Mouse (Mus musculus) megakaryocyte, embryonic 14.5 days (primary cell): ENCODE measurements around the gene Pcbp2. TPM values are rescaled to one million over a fixed set of nuclear protein-coding genes. Genes with fewer than 3 reads are reported as not detected.

Experiments
- H3K27me3 ChIP-seq: replicated peaks from 2 replicates; pipeline ENCODE3; 2012; ENCODE audit warnings: inconsistent platforms
- H3K36me3 ChIP-seq: replicated peaks from 2 replicates; pipeline ENCODE3; 2012; ENCODE audit warnings: low read length, inconsistent platforms, mixed read lengths
- H3K4me1 ChIP-seq: 2 replicates; pipeline ENCODE4 v1.6.1; 2012; ENCODE audit warnings: inconsistent platforms
- H3K4me3 ChIP-seq: replicated peaks from 2 replicates; pipeline ENCODE3; 2012; ENCODE audit warnings: moderate library complexity, mild to moderate bottlenecking, inconsistent platforms
- H3K9me3 ChIP-seq: 2 replicates; pipeline ENCODE4 v1.6.1; 2012; ENCODE audit warnings: inconsistent platforms
- FLI1 ChIP-seq: IDR thresholded peaks from 2 replicates; pipeline ENCODE4 v1.6.1; 2012; ENCODE audit warnings: low read length, inconsistent platforms, mixed read lengths
- GATA1 ChIP-seq: IDR thresholded peaks from 3 replicates; pipeline ENCODE4 v1.6.1; 2012; ENCODE audit warnings: mixed read lengths, low read length, inconsistent platforms, borderline replicate concordance
- polyA plus RNA-seq: library from polyadenylated mRNA; stranded (reverse); fragments of >175 nt; gene quantifications from 2 replicates; pipeline ENCODE4 v1.2.3, GENCODE M21; 2012; ENCODE audit warnings: low replicate concordance; ENCODE audit not compliant: insufficient read depth

Gene Pcbp2
- polyA plus RNA-seq, result 254 and 404 TPM in 2 replicates

DNA sequence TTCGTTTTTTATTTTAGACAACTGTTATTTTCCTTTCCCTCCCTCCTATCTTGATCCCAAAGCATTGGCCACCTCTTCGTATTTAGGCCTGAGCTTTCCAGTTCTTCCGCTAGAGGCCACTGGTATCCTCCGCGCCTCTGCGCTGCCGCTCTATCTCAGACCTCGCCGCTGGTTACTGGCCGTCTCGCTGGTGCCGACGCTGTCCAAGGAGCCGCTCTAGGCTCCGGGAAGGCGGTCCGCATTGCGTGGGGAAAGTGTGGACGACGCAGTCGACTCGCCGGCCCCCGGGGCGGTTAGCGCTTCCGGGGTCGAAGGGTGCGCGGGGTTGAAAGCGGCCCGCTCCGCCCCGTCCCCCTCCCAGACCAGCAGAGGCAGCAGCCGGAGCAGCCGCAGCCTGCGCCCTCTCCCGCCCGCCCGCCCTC lies at the start of gene Pcbp2:
Pcbp2 (plus strand) TSS at position 357 of the 422 bp plus-strand sequence.
- no peak for TF ChIP-seq FLI1
- no peak for TF ChIP-seq GATA1
- peak within 1 kb of the TSS; percentile 95 for H3K4me3 ChIP-seq
- H3K9me3 ChIP-seq, result no peaks in the 10 kb centered on the region
- H3K4me1 ChIP-seq, result peaks cover 26% of the 10 kb centered on the region
- peaks cover 66% of the 10 kb centered on the region for H3K36me3 ChIP-seq
- no peaks in the 10 kb centered on the region for H3K27me3 ChIP-seq

GRCm38 (mm10) chr15:102420986-102421385 lies 49.4 kb upstream of the Pcbp2 start:
- no peak overlapping the region for H3K4me3 ChIP-seq
- peaks cover 56% of the 10 kb centered on the region for H3K36me3 ChIP-seq
- H3K27me3 ChIP-seq, result no peaks in the 10 kb centered on the region
- peaks cover 35% of the 10 kb centered on the region for H3K4me1 ChIP-seq
- H3K9me3 ChIP-seq, result no peaks in the 10 kb centered on the region
- no peak for TF ChIP-seq GATA1
- no peak for TF ChIP-seq FLI1

DNA sequence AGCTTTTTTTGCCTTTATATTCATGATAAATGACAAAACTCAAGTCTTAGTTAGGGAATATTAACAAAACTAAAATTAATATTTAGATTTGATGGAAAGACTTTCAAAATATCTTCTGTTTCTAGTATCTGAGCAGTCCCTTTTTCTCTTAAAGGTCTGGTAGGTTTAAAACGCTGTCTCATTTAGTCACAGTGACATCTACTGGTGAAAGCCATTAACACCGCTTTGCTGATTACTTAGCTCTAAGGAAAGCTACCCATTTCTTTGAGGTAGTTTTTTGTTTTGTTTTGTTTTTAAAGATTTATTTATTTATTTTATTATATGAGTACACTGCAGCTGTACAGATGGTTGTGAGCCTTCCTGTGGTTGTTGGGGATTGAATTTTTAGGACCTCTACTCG lies 48.9 kb upstream of the Pcbp2 start:
- no peak overlapping the region for H3K4me3 ChIP-seq
- H3K36me3 ChIP-seq, result peaks cover 59% of the 10 kb centered on the region
- no peak for TF ChIP-seq FLI1
- TF ChIP-seq GATA1, result no peak
- no peaks in the 10 kb centered on the region for H3K9me3 ChIP-seq
- H3K27me3 ChIP-seq, result no peaks in the 10 kb centered on the region
- peaks cover 35% of the 10 kb centered on the region for H3K4me1 ChIP-seq

- H3K36me3 ChIP-seq, result peaks cover 67% of the 10 kb centered on the region
- TF ChIP-seq GATA1 (no peak), FLI1 (no peak)
These were observed 46.6 kb upstream of the Pcbp2 start for GRCm38 (mm10) chr15:102423602-102424240.

GRCm38 (mm10) chr15:102424657-102425056 lies 45.7 kb upstream of the Pcbp2 start:
- TF ChIP-seq FLI1, result no peak
- no peak for TF ChIP-seq GATA1
- Histone ChIP-seq H3K4me1 (peaks cover 22% of the 10 kb centered on the region), H3K27me3 (no peaks in the 10 kb centered on the region), H3K9me3 (no peaks in the 10 kb centered on the region), H3K36me3 (peaks cover 68% of the 10 kb centered on the region), H3K4me3 (no peak overlapping the region)

More at GRCm38 (mm10) chr15:102423602-102424240, 46.6 kb upstream of the Pcbp2 start:
- H3K4me1 ChIP-seq, result peaks cover 26% of the 10 kb centered on the region
- no peak overlapping the region for H3K4me3 ChIP-seq
- H3K27me3 ChIP-seq, result no peaks in the 10 kb centered on the region
- no peaks in the 10 kb centered on the region for H3K9me3 ChIP-seq

DNA sequence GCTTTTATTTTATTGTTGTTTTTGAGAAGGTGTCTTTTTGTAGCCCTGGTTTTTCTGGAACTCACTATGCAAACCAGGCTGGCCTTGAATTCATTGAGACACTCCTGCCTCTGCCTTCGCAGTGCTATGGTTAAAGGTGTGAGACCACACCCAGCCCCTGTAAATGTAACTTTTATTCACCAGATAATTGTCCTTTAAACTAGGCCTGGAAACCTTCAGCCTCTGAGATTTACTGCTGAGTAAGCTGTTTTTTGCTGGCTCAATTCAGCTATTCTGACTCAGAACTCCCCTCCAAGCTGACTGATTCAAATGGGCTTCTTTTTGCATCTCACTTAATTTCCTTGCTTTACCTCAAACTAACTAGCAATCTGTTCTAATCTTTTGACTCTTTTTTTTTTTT lies 43.4 kb upstream of the Pcbp2 start:
- TF ChIP-seq FLI1 (no peak), GATA1 (no peak)
- Histone ChIP-seq H3K27me3 (no peaks in the 10 kb centered on the region), H3K36me3 (peaks cover 87% of the 10 kb centered on the region), H3K4me3 (no peak overlapping the region), H3K9me3 (no peaks in the 10 kb centered on the region), H3K4me1 (peaks cover 16% of the 10 kb centered on the region)

DNA sequence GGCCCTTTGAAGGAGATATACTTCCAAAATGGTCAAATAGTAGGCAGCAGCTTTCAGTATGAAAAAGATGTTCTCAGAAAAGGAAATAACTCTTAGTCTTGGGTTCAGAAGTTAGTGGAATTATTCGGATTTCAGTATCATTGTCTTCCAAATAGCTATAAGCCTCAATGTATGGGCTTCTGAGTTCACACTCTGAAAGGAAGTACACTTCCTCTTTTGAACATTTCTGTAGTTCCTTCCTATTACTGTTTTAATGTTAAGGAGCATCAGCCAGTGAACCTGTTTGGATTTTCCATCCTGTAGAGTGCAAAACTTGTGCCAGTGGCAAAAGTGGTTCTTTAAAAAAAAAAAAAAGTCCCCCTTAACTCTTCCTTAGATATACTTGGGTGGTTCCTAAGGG lies 38.3 kb upstream of the Pcbp2 start:
- H3K36me3 ChIP-seq, result peaks cover 97% of the 10 kb centered on the region
- no peak for TF ChIP-seq GATA1
- TF ChIP-seq FLI1, result no peak
- no peaks in the 10 kb centered on the region for H3K27me3 ChIP-seq
- no peaks in the 10 kb centered on the region for H3K9me3 ChIP-seq
- H3K4me1 ChIP-seq, result peaks cover 8% of the 10 kb centered on the region
- H3K4me3 ChIP-seq, result no peak overlapping the region

DNA sequence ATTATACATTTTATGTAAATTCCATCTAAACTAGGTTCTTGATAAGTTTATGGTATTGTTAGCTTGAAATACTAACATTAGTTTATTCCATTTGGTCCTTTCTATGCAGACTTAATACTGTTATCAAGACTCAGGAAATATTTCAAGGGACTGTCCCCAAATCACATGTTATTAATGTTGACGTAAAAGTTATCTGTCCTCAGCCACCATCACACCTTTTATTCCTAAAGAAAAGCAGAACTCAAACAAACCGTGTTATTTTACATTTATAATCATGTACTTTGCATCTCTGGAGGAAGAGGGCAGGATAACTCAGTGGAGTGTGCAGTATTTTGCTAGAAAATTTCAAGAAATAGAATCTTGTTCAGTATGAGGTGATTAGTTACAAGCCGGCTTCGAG lies 37.2 kb upstream of the Pcbp2 start:
- H3K27me3 ChIP-seq, result no peaks in the 10 kb centered on the region
- H3K4me1 ChIP-seq, result peaks cover 8% of the 10 kb centered on the region
- TF ChIP-seq FLI1, result no peak
- no peak for TF ChIP-seq GATA1
- H3K4me3 ChIP-seq, result no peak overlapping the region
- H3K9me3 ChIP-seq, result no peaks in the 10 kb centered on the region
- peaks cover 96% of the 10 kb centered on the region for H3K36me3 ChIP-seq

DNA sequence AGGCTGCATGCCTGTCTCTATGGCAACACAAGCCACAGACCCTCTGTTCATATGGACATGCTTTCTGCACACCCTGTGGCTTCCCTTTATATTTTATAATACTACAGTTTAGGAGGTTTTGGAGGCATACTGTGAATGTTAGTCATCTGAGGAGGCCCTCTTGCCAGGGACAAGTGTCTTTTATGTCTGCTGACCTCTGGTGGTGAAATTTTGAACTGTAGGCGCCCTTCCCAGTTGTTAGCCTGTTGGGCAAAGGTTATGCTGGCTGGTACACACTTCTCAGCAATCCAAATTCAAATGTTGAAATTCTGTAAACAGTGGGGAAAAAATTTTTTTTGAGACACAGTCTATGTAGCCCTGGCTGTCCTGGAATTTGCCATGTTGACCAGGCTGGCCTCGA lies 27.8 kb upstream of the Pcbp2 start:
- TF ChIP-seq GATA1 (no peak), FLI1 (no peak)

DNA sequence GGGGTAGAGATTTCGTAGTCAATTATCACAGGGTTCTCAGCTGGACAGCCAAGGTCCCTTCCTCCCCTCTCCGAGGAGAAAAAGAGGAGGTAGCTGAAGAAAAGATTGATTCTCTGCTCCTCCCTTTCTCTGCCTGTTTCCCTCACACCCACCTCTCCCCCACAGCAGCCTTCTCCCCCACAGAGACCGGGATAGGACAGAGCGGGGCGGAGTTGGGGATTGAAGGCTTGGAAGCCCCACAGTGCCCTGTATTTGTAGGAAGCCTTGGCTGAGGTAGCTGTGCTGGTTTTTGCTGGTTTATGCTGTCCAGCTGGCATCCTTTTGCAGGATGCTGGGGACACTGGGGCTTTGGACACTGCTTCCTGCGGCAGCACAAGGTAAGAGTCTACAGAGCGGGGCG lies 25.2 kb upstream of the Pcbp2 start, which contains the start of gene Amhr2:
Amhr2 (plus strand) TSS at position 222 of the 400 bp plus-strand sequence.
- H3K4me3 ChIP-seq, result no peak within 1 kb of the TSS
- H3K36me3 ChIP-seq, result no peaks in the 10 kb centered on the region
- TF ChIP-seq FLI1, result no peak
- no peaks in the 10 kb centered on the region for H3K9me3 ChIP-seq
- peaks cover 26% of the 10 kb centered on the region for H3K4me1 ChIP-seq
- H3K27me3 ChIP-seq, result peaks cover 16% of the 10 kb centered on the region

More for the DNA sequence above, 27.8 kb upstream of the Pcbp2 start:
- Histone ChIP-seq H3K4me1 (peaks cover 26% of the 10 kb centered on the region), H3K4me3 (no peak overlapping the region), H3K27me3 (peaks cover 16% of the 10 kb centered on the region), H3K36me3 (peaks cover 12% of the 10 kb centered on the region), H3K9me3 (no peaks in the 10 kb centered on the region)

- peaks cover 16% of the 10 kb centered on the region for H3K27me3 ChIP-seq
- no peaks in the 10 kb centered on the region for H3K9me3 ChIP-seq
- TF ChIP-seq FLI1, result no peak
- no peak for TF ChIP-seq GATA1
- H3K4me1 ChIP-seq, result peaks cover 33% of the 10 kb centered on the region
- H3K36me3 ChIP-seq, result no peaks in the 10 kb centered on the region
- H3K4me3 ChIP-seq, result no peak overlapping the region
These were observed 23.9 kb upstream of the Pcbp2 start for GRCm38 (mm10) chr15:102446448-102446847.
